Mouse (Mus musculus) C2C12 (cell line): ENCODE measurements around the gene Celf2. TPM values are rescaled to one million over a fixed set of nuclear protein-coding genes. Genes with fewer than 3 reads are reported as not detected.

ENCODE experiments used
- H3K27me3 ChIP-seq: one replicate; pipeline ENCODE4 v1.6.1; 2011; ENCODE audit not compliant: control insufficient read depth, insufficient read depth, insufficient read length
- H3K36me3 ChIP-seq: one replicate; pipeline ENCODE4 v1.6.1; 2011; ENCODE audit not compliant: control insufficient read depth, insufficient read depth
- H3K4me3 ChIP-seq: one replicate; pipeline ENCODE4 v1.5.1; 2011; ENCODE audit warnings: mild to moderate bottlenecking, control low read depth; ENCODE audit not compliant: poor library complexity, insufficient read depth, severe bottlenecking
- H3K79me2 ChIP-seq: one replicate; pipeline ENCODE4 v1.6.1; 2011; ENCODE audit not compliant: control insufficient read depth, insufficient read depth
- H3K79me3 ChIP-seq: one replicate; pipeline ENCODE4 v1.6.1; 2011; ENCODE audit warnings: low read depth, control low read depth
- H3ac ChIP-seq: one replicate; pipeline ENCODE3; 2011; ENCODE audit warnings: low read depth; ENCODE audit not compliant: control insufficient read depth, insufficient read length
- CEBPB ChIP-seq: IDR thresholded peaks from one replicate; pipeline ENCODE4 v1.6.1; 2011; ENCODE audit warnings: low read depth, mild to moderate bottlenecking, control low read depth, moderate library complexity
- CTCF ChIP-seq: IDR thresholded peaks from one replicate; pipeline ENCODE4 v1.5.1; 2011; ENCODE audit not compliant: control insufficient read depth, insufficient read depth, insufficient read length
- FOSL1 ChIP-seq: IDR thresholded peaks from one replicate; pipeline ENCODE4 v1.8.0; 2011; ENCODE audit warnings: mild to moderate bottlenecking, low read length; ENCODE audit not compliant: poor library complexity, insufficient read depth, severe bottlenecking
- MAX ChIP-seq: IDR thresholded peaks from one replicate; pipeline ENCODE4 v1.6.1; 2011; ENCODE audit warnings: mild to moderate bottlenecking, control low read depth
- MYOD1 ChIP-seq: IDR thresholded peaks from one replicate; pipeline ENCODE4 v1.6.1; 2011; ENCODE audit warnings: low read depth; ENCODE audit not compliant: control insufficient read depth, insufficient read length
- MYOG ChIP-seq: IDR thresholded peaks from one replicate; pipeline ENCODE4 v1.6.1; 2011; ENCODE audit not compliant: control insufficient read depth, insufficient read length; ENCODE audit errors: extremely low read depth
- USF1 ChIP-seq: IDR thresholded peaks from one replicate; pipeline ENCODE4 v1.6.1; 2011; ENCODE audit warnings: low read depth, mild to moderate bottlenecking, control low read depth, moderate library complexity
- polyA plus RNA-seq: library from polyadenylated mRNA; unstranded; fragments of >200 nt; fragmentation: generic; extraction: Trizol; gene quantifications from one replicate; pipeline ENCODE4 v1.2.1, GENCODE M21; 2012; ENCODE audit warnings: missing spikeins

The Celf2 gene
- polyA plus RNA-seq, 1 experiment = 14.3 TPM

DNA sequence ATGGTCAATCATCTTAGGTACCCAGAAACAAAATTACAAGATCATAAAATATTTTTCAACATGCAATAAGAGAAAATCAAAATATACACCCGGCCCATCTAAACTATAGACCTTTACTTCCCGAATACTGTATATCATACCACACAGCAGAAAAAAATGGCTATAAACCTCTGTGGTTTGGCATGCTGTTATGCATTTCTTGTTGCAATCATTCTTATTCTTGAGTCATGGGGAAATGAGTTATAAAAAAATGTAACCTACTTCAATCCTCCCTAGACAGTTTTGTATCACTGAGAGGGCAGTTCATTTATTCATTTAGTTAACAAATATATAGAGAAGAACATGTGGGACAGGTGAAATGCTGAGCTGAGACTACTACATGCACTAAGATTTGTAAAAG is 291.3 kb downstream of the Celf2 start:
- Histone ChIP-seq H3K79me3 (no peaks in the 10 kb centered on the region), H3K4me3 (no peak overlapping the region), H3ac (no peak overlapping the region), H3K27me3 (no peaks in the 10 kb centered on the region), H3K36me3 (no peaks in the 10 kb centered on the region), H3K79me2 (no peaks in the 10 kb centered on the region)
- TF ChIP-seq MAX (no peak), CEBPB (no peak), MYOD1 (no peak), USF1 (no peak), FOSL1 (no peak), MYOG (no peak), CTCF (no peak)

- TF ChIP-seq CEBPB (no peak), MYOG (no peak), USF1 (no peak), MAX (no peak), CTCF (no peak), MYOD1 (no peak), FOSL1 (no peak)
- Histone ChIP-seq H3K27me3 (no peaks in the 10 kb centered on the region), H3K79me2 (no peaks in the 10 kb centered on the region), H3ac (no peak overlapping the region), H3K79me3 (no peaks in the 10 kb centered on the region), H3K4me3 (no peak overlapping the region), H3K36me3 (no peaks in the 10 kb centered on the region)
Measured at GRCm38 (mm10) chr2:7207691-7208504, 301.5 kb downstream of the Celf2 start.

- H3K4me3 ChIP-seq = no peak overlapping the region
- no peaks in the 10 kb centered on the region for H3K79me3 ChIP-seq
- H3ac ChIP-seq = no peak overlapping the region
- no peaks in the 10 kb centered on the region for H3K27me3 ChIP-seq
- TF ChIP-seq CTCF (no peak), FOSL1 (no peak), MYOG (no peak), MYOD1 (no peak), CEBPB (no peak), MAX (no peak), USF1 (no peak)
- no peaks in the 10 kb centered on the region for H3K36me3 ChIP-seq
- no peaks in the 10 kb centered on the region for H3K79me2 ChIP-seq
Measured at GRCm38 (mm10) chr2:7193413-7193812, 315.9 kb downstream of the Celf2 start.

GRCm38 (mm10) chr2:7179186-7179585 is 330.2 kb downstream of the Celf2 start:
- Histone ChIP-seq H3K27me3 (no peaks in the 10 kb centered on the region), H3ac (no peak overlapping the region), H3K36me3 (no peaks in the 10 kb centered on the region), H3K79me2 (no peaks in the 10 kb centered on the region), H3K79me3 (no peaks in the 10 kb centered on the region), H3K4me3 (no peak overlapping the region)
- TF ChIP-seq CTCF (no peak), USF1 (no peak), FOSL1 (no peak), MYOD1 (no peak), CEBPB (no peak), MYOG (no peak), MAX (no peak)

- Histone ChIP-seq H3K79me2 (no peaks in the 10 kb centered on the region), H3K27me3 (no peaks in the 10 kb centered on the region), H3ac (no peak overlapping the region), H3K36me3 (no peaks in the 10 kb centered on the region), H3K4me3 (no peak overlapping the region), H3K79me3 (no peaks in the 10 kb centered on the region)
- no peak for TF ChIP-seq USF1
- no peak for TF ChIP-seq MAX
- no peak for TF ChIP-seq MYOG
- TF ChIP-seq CEBPB = no peak
- no peak for TF ChIP-seq MYOD1
- no peak for TF ChIP-seq FOSL1
- no peak for TF ChIP-seq CTCF
Measured at GRCm38 (mm10) chr2:7173271-7174064, 335.9 kb downstream of the Celf2 start.
